Mouse (Mus musculus) layer of hippocampus, adult 18-20 months (tissue): Measurements from ENCODE around the gene Dhrs13. TPM values are rescaled to one million over a fixed set of nuclear protein-coding genes. Genes with fewer than 3 reads are reported as not detected.

ENCODE experiments used
- microRNA-seq, 2 experiments: library from miRNA; unstranded; fragments of <30 nt; microRNA quantifications; one replicate each; pipeline ENCODE4 v1.2.0; 2021
- total RNA-seq, 2 experiments: library from RNA; stranded (reverse); gene quantifications; 2 replicates each; pipeline ENCODE4 v1.2.3; 2021

Gene Dhrs13
- total RNA-seq, 2 experiments from 2014 or later = 5.0 TPM

Small RNA genes within 50 kb of the gene (microRNA-seq; reads per million reads assigned to microRNA genes)
- gene Mir144 (14.8 to 54.5 reads per million in 2 experiments), gene Mir451a (0 reads per million in 2 experiments), gene Mir451b (0 reads per million in 2 experiments)

Other genes with a start within 250 kb of the Dhrs13 start
- not detected for gene Gm10277, start 244.5 kb upstream of the Dhrs13 start, total RNA-seq
- 1 to 10 TPM; 1.5 to 2.2 TPM for gene Pipox, start 138.2 kb upstream of the Dhrs13 start, total RNA-seq
- 100 to 1,000 TPM; 161 to 167 TPM for gene Sez6, start 101.5 kb upstream of the Dhrs13 start, total RNA-seq
- gene Phf12, start 49.5 kb upstream of the Dhrs13 start, total RNA-seq = 10 to 100 TPM; 52.6 to 55.4 TPM
- 10 to 100 TPM; 73.6 to 75.9 TPM for gene Flot2, start 5.7 kb downstream of the Dhrs13 start, total RNA-seq
- 10 to 100 TPM; 19.2 to 19.7 TPM for gene Eral1, start 48.1 kb downstream of the Dhrs13 start, total RNA-seq
- 10 to 100 TPM; 29.7 to 30.5 TPM for gene Fam222b, start 62.4 kb downstream of the Dhrs13 start, total RNA-seq
- gene Traf4, start 133.3 kb downstream of the Dhrs13 start, total RNA-seq = 1 to 10 TPM; 8.3 to 9.8 TPM
- gene Nek8, start 144.4 kb downstream of the Dhrs13 start, total RNA-seq = 1 to 10 TPM; 2.6 to 4.1 TPM
- 10 to 100 TPM; 16.8 to 17.5 TPM for gene Tlcd1, start 144.4 kb downstream of the Dhrs13 start, total RNA-seq
- gene Rpl23a, start 151.3 kb downstream of the Dhrs13 start, total RNA-seq = 100 to 1,000 TPM; 770 to 803 TPM
- 10 to 100 TPM; 22.5 to 25.8 TPM for gene Rab34, start 156.2 kb downstream of the Dhrs13 start, total RNA-seq
- 1 to 10 TPM; 3.4 to 4.4 TPM for gene Proca1, start 161.1 kb downstream of the Dhrs13 start, total RNA-seq
- gene Sdf2, start 213.5 kb downstream of the Dhrs13 start, total RNA-seq = 10 to 100 TPM; 65.5 to 71.2 TPM
- 100 to 1,000 TPM; 123 to 126 TPM for gene Supt6, start 213.7 kb downstream of the Dhrs13 start, total RNA-seq
- gene 2610507B11Rik, start 229.5 kb downstream of the Dhrs13 start, total RNA-seq = 100 to 1,000 TPM; 183 to 188 TPM